Mouse (Mus musculus) kidney, postnatal 25 days (tissue): ENCODE data around the gene Prkag2.

ENCODE experiments used
- DNase-seq, 2 experiments: peaks; one replicate each; pipeline ENCODE4 v3.0.0; 2021; ENCODE audit warnings: mixed read lengths in 2 of 2

The Prkag2 gene

GRCm38 (mm10) chr5:24821403-24821841 is 279.0 kb downstream of the Prkag2 start:
- DNase-seq: no peak

- no peak for DNase-seq
Measured at GRCm38 (mm10) chr5:24820627-24821026, 279.8 kb downstream of the Prkag2 start.

- DNase-seq: no peak
Measured at GRCm38 (mm10) chr5:24817191-24817590, 283.3 kb downstream of the Prkag2 start.

GRCm38 (mm10) chr5:24813946-24814345 is 286.5 kb downstream of the Prkag2 start:
- DNase-seq: no peak

- DNase-seq: peak; percentile 38 to 53
Measured at GRCm38 (mm10) chr5:24813005-24813404, 287.4 kb downstream of the Prkag2 start.
